33 mouse cellular contexts compared by ENCODE assay signal in the genomic region with DNA sequence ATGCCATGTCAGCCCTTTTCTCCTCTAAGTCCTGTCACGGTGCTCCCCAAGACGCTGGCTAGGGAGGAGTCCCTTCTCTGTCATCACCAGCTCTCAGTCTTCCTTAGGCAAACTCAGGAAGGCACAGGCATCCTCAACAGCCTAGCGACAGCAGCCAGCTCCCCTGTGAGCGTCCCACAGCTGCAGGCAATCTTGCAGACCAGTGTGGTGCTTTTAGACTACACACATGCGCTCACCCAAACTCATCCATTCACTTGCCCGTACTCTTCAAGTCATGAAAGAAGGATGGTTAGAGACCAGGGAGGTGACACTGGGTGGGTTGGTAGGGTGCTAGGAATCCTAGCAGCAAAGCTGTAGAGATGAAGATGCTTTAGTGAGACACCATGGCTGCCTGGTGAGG. TPM values are rescaled to one million over a fixed set of nuclear protein-coding genes. Genes with fewer than 3 reads are reported as not detected.
DNase-seq lines count a peak whose midpoint lies in the region; ATAC-seq and TF ChIP-seq lines count a peak whose summit lies in the region.
"Had no signal": no experiment of that assay in that cellular context is flagged by ENCODE, and none has a peak within 500 bp of the region (broad histone marks: within the 10 kb centered on the region; RNA-seq: fewer than 3 reads in every experiment).

No protein-coding gene starts in this region.

- no peak for TF ChIP-seq CTCF in lung, postnatal 0 days (IDR thresholded peaks at IDR 0.05)

- no peak; the same call in 1 of the 2 replicates for ATAC-seq in forebrain, embryonic 12.5 days (ENCODE audit: low FRiP score)
- peak; percentile 4 for ATAC-seq in hindbrain, embryonic 15.5 days (ENCODE audit: low FRiP score, low read depth)
- ATAC-seq in hindbrain, embryonic 11.5 days (ENCODE audit: low FRiP score): no peak
- ATAC-seq in neural tube, embryonic 14.5 days (ENCODE audit: low read depth): peak; percentile 10; the same call in 1 of the 2 replicates
- peak; percentile 29; the same call in 1 of the 2 replicates for ATAC-seq in neural tube, embryonic 15.5 days (ENCODE audit: low FRiP score)
- no peak for ATAC-seq in lung, postnatal 0 days
- ATAC-seq: inflammation-experienced regulatory T-cells, adult 6 months had no signal

- no peak overlapping the region for H3K4me2 ChIP-seq in forebrain, embryonic 12.5 days
- no peak overlapping the region for H3K4me2 ChIP-seq in hindbrain, embryonic 15.5 days
- no peak overlapping the region for H3K4me2 ChIP-seq in hindbrain, embryonic 11.5 days (replicated peaks; ENCODE audit: low read depth, low read length)
- H3K4me2 ChIP-seq in neural tube, embryonic 14.5 days (ENCODE audit: low read depth, low read length): no peak overlapping the region
- no peak overlapping the region for H3K4me2 ChIP-seq in neural tube, embryonic 15.5 days
- H3K4me2 ChIP-seq in lung, postnatal 0 days (replicated peaks; ENCODE audit: low read depth, low read length): no peak overlapping the region
- H3K4me2 ChIP-seq: embryonic facial prominence, embryonic 12.5 days; heart, embryonic 11.5 days; kidney, embryonic 15.5 days; limb, embryonic 12.5 days; liver, embryonic 15.5 days; lung, embryonic 14.5 days; midbrain, embryonic 12.5 days had no signal

- TF ChIP-seq EP300 in lung, postnatal 0 days (IDR thresholded peaks at IDR 0.05): no peak

- H3K4me3 ChIP-seq in forebrain, embryonic 12.5 days (replicated peaks): no peak overlapping the region
- no peak overlapping the region for H3K4me3 ChIP-seq in forebrain, embryonic 10.5 days
- H3K4me3 ChIP-seq in hindbrain, embryonic 15.5 days: no peak overlapping the region
- H3K4me3 ChIP-seq in hindbrain, embryonic 11.5 days (ENCODE audit: low read depth, low read length): no peak overlapping the region
- no peak overlapping the region for H3K4me3 ChIP-seq in neural tube, embryonic 14.5 days (ENCODE audit: low read depth, low read length)
- no peak overlapping the region for H3K4me3 ChIP-seq in neural tube, embryonic 15.5 days (replicated peaks)
- H3K4me3 ChIP-seq in lung, postnatal 0 days (ENCODE audit: low read depth, low read length): no peak overlapping the region
- H3K4me3 ChIP-seq: embryonic facial prominence, embryonic 12.5 days; kidney, embryonic 15.5 days; layer of hippocampus, adult 2 months; left cerebral cortex, adult 2 months; limb, embryonic 12.5 days; liver, embryonic 15.5 days; midbrain, embryonic 12.5 days had no signal

- H3K4me1 ChIP-seq in forebrain, embryonic 12.5 days: peaks cover 13% of the 10 kb centered on the region
- H3K4me1 ChIP-seq in forebrain, embryonic 10.5 days: peaks cover 20% of the 10 kb centered on the region
- no peaks in the 10 kb centered on the region; the same call in 1 of the 2 replicates for H3K4me1 ChIP-seq in hindbrain, embryonic 15.5 days (replicated peaks)
- H3K4me1 ChIP-seq in hindbrain, embryonic 11.5 days (replicated peaks; ENCODE audit: control insufficient read depth, insufficient read depth, low read length): no peaks in the 10 kb centered on the region
- no peaks in the 10 kb centered on the region for H3K4me1 ChIP-seq in neural tube, embryonic 14.5 days (ENCODE audit: control insufficient read depth, insufficient read depth, low read length)
- peaks cover 9% of the 10 kb centered on the region; the same call in 1 of the 2 replicates for H3K4me1 ChIP-seq in neural tube, embryonic 15.5 days
- no peaks in the 10 kb centered on the region for H3K4me1 ChIP-seq in lung, postnatal 0 days (ENCODE audit: insufficient read depth, low read depth, low read length)
- H3K4me1 ChIP-seq: liver, embryonic 15.5 days had no signal

- H3K9ac ChIP-seq in forebrain, embryonic 12.5 days: no peak overlapping the region
- H3K9ac ChIP-seq in hindbrain, embryonic 15.5 days: no peak overlapping the region
- no peak overlapping the region for H3K9ac ChIP-seq in hindbrain, embryonic 11.5 days (ENCODE audit: low read depth, low read length)
- H3K9ac ChIP-seq in neural tube, embryonic 14.5 days (replicated peaks; ENCODE audit: low read depth, low read length): no peak overlapping the region
- no peak overlapping the region for H3K9ac ChIP-seq in neural tube, embryonic 15.5 days (replicated peaks)
- H3K9ac ChIP-seq in lung, postnatal 0 days (replicated peaks; ENCODE audit: low read depth): no peak overlapping the region
- H3K9ac ChIP-seq: embryonic facial prominence, embryonic 12.5 days; kidney, embryonic 15.5 days; limb, embryonic 12.5 days; liver, embryonic 15.5 days; lung, embryonic 14.5 days; midbrain, embryonic 12.5 days had no signal

- 0 out of 2 replicates have a peak overlapping the region, but pooled peaks have one; percentile 43 for H3K27ac ChIP-seq in forebrain, embryonic 12.5 days
- H3K27ac ChIP-seq in forebrain, embryonic 10.5 days: no peak overlapping the region
- peak overlapping the region; percentile 54 for H3K27ac ChIP-seq in hindbrain, embryonic 15.5 days (replicated peaks)
- H3K27ac ChIP-seq in hindbrain, embryonic 11.5 days (ENCODE audit: low read depth, low read length): no peak overlapping the region
- H3K27ac ChIP-seq in neural tube, embryonic 14.5 days (ENCODE audit: low read depth, low read length): no peak overlapping the region
- H3K27ac ChIP-seq in neural tube, embryonic 15.5 days (replicated peaks): peak overlapping the region; percentile 49
- no peak overlapping the region for H3K27ac ChIP-seq in lung, postnatal 0 days (ENCODE audit: low read length)
- H3K27ac ChIP-seq: embryonic facial prominence, embryonic 12.5 days; kidney, embryonic 15.5 days; layer of hippocampus, adult 2 months; left cerebral cortex, adult 2 months; limb, embryonic 12.5 days; liver, embryonic 15.5 days; midbrain, embryonic 12.5 days; stomach, postnatal 0 days had no signal

- no peak for DNase-seq in forebrain, embryonic 10.5 days (ENCODE audit: extremely low spot score, low spot score)
- no peak for DNase-seq in hindbrain, embryonic 11.5 days (ENCODE audit: low spot score)
- DNase-seq in neural tube, embryonic 10.5 days (ENCODE audit: extremely low spot score, low spot score): no peak
- no peak for DNase-seq in lung, postnatal 0 days (ENCODE audit: low spot score)
- DNase-seq: adrenal gland, postnatal 10 days; cerebellum, adult 11 months; cerebellum, adult 9-10 months; cerebellum, postnatal 36 days; gastrocnemius, postnatal 36 days; heart, adult 18-20 months; heart, postnatal 36 days; kidney, adult 11 months; kidney, postnatal 36 days; lung, embryonic 14.5 days; right cerebral cortex, adult 18-20 months; spleen, adult 18-20 months; thymus, adult 18-20 months; thymus, postnatal 25 days had no signal

- WGBS in forebrain, embryonic 12.5 days: 74% methylated on average over 6 of the region's 6 CpGs
- WGBS in forebrain, embryonic 10.5 days: 72% methylated on average over 6 of the region's 6 CpGs
- WGBS in hindbrain, embryonic 15.5 days: 79% methylated on average over 6 of the region's 6 CpGs
- 74% methylated on average over 6 of the region's 6 CpGs for WGBS in hindbrain, embryonic 11.5 days
- 67% methylated on average over 6 of the region's 6 CpGs for WGBS in neural tube, embryonic 14.5 days
- WGBS in neural tube, embryonic 15.5 days: 75% methylated on average over 6 of the region's 6 CpGs
- 68% methylated on average over 6 of the region's 6 CpGs for WGBS in lung, postnatal 0 days

- H3K9me3 ChIP-seq in forebrain, embryonic 12.5 days: no peaks in the 10 kb centered on the region
- no peaks in the 10 kb centered on the region for H3K9me3 ChIP-seq in forebrain, embryonic 10.5 days
- H3K9me3 ChIP-seq in hindbrain, embryonic 15.5 days: no peaks in the 10 kb centered on the region
- H3K9me3 ChIP-seq in hindbrain, embryonic 11.5 days (ENCODE audit: control insufficient read depth, low read length): no peaks in the 10 kb centered on the region
- no peaks in the 10 kb centered on the region for H3K9me3 ChIP-seq in neural tube, embryonic 14.5 days (ENCODE audit: control insufficient read depth, low read length)
- H3K9me3 ChIP-seq in neural tube, embryonic 15.5 days (replicated peaks): no peaks in the 10 kb centered on the region
- no peaks in the 10 kb centered on the region for H3K9me3 ChIP-seq in lung, postnatal 0 days (ENCODE audit: low read length)
- H3K9me3 ChIP-seq: embryonic facial prominence, embryonic 12.5 days; kidney, embryonic 15.5 days; limb, embryonic 12.5 days; liver, embryonic 15.5 days; midbrain, embryonic 12.5 days had no signal

- H3K36me3 ChIP-seq in forebrain, embryonic 12.5 days (replicated peaks): peaks cover 44% of the 10 kb centered on the region
- H3K36me3 ChIP-seq in forebrain, embryonic 10.5 days (replicated peaks): peaks cover 45% of the 10 kb centered on the region
- peaks cover 36% of the 10 kb centered on the region for H3K36me3 ChIP-seq in hindbrain, embryonic 15.5 days
- peaks cover 9% of the 10 kb centered on the region; the same call in 1 of the 2 replicates for H3K36me3 ChIP-seq in hindbrain, embryonic 11.5 days (ENCODE audit: control insufficient read depth, insufficient read depth, low read length)
- H3K36me3 ChIP-seq in neural tube, embryonic 14.5 days (ENCODE audit: control insufficient read depth, insufficient read depth, low read length): peaks cover 38% of the 10 kb centered on the region
- H3K36me3 ChIP-seq in neural tube, embryonic 15.5 days: peaks cover 36% of the 10 kb centered on the region
- H3K36me3 ChIP-seq in lung, postnatal 0 days (ENCODE audit: insufficient read depth, low read length): no peaks in the 10 kb centered on the region
- H3K36me3 ChIP-seq: liver, embryonic 15.5 days had no signal

- no peaks in the 10 kb centered on the region for H3K27me3 ChIP-seq in forebrain, embryonic 12.5 days
- no peaks in the 10 kb centered on the region for H3K27me3 ChIP-seq in forebrain, embryonic 10.5 days (ENCODE audit: poor library complexity, severe bottlenecking)
- H3K27me3 ChIP-seq in hindbrain, embryonic 15.5 days: no peaks in the 10 kb centered on the region
- no peaks in the 10 kb centered on the region for H3K27me3 ChIP-seq in hindbrain, embryonic 11.5 days (ENCODE audit: control insufficient read depth, insufficient read depth, low read length)
- H3K27me3 ChIP-seq in neural tube, embryonic 14.5 days (ENCODE audit: control insufficient read depth, insufficient read depth, low read length): no peaks in the 10 kb centered on the region
- no peaks in the 10 kb centered on the region for H3K27me3 ChIP-seq in neural tube, embryonic 15.5 days (replicated peaks)
- no peaks in the 10 kb centered on the region for H3K27me3 ChIP-seq in lung, postnatal 0 days (replicated peaks; ENCODE audit: insufficient read depth, low read length)
- H3K27me3 ChIP-seq: embryonic facial prominence, embryonic 12.5 days; kidney, embryonic 15.5 days; limb, embryonic 12.5 days; liver, embryonic 15.5 days; midbrain, embryonic 12.5 days had no signal

RNA-seq across cellular contexts. Expression of a gene that starts 30.1 kb away (rescaled TPM):
- polyA plus RNA-seq in forebrain, embryonic 12.5 days (2016; fragmentation: Nextera tagmentation; extraction: Ambion mirVana): 124 and 160 TPM in 2 replicates
- polyA plus RNA-seq in forebrain, embryonic 10.5 days (2016; fragmentation: Nextera tagmentation; extraction: Ambion mirVana): 95.2 and 99.2 TPM in 2 replicates
- polyA plus RNA-seq in hindbrain, embryonic 15.5 days (2015; fragmentation: Nextera tagmentation; extraction: Ambion mirVana): 64.5 and 71.2 TPM in 2 replicates
- polyA plus RNA-seq in hindbrain, embryonic 11.5 days (2014; fragmentation: Nextera tagmentation; extraction: Ambion mirVana): 31.1 and 35.9 TPM in 2 replicates
- polyA plus RNA-seq in neural tube, embryonic 14.5 days (2014; fragmentation: Nextera tagmentation; extraction: Ambion mirVana): 58.5 and 65.7 TPM in 2 replicates
- polyA plus RNA-seq in neural tube, embryonic 15.5 days (2015; fragmentation: Nextera tagmentation; extraction: Ambion mirVana): 63.1 and 64.6 TPM in 2 replicates
- 11.0 and 12.5 TPM in 2 replicates for polyA plus RNA-seq in lung, postnatal 0 days (2015; fragmentation: Nextera tagmentation; extraction: Ambion mirVana)

RNA-seq across cellular contexts. Expression of a gene that starts 41.2 kb away (rescaled TPM):
- 0.81 and 1.1 TPM in 2 replicates for polyA plus RNA-seq in forebrain, embryonic 12.5 days (2016; fragmentation: Nextera tagmentation; extraction: Ambion mirVana)
- 0.34 and 0.90 TPM in 2 replicates for polyA plus RNA-seq in forebrain, embryonic 10.5 days (2016; fragmentation: Nextera tagmentation; extraction: Ambion mirVana)
- polyA plus RNA-seq in hindbrain, embryonic 15.5 days (2015; fragmentation: Nextera tagmentation; extraction: Ambion mirVana): 0.56 and 0.61 TPM in 2 replicates
- 0.35 and 0.80 TPM in 2 replicates for polyA plus RNA-seq in hindbrain, embryonic 11.5 days (2014; fragmentation: Nextera tagmentation; extraction: Ambion mirVana)
- polyA plus RNA-seq in neural tube, embryonic 14.5 days (2014; fragmentation: Nextera tagmentation; extraction: Ambion mirVana): 1.1 and 4.6 TPM in 2 replicates
- polyA plus RNA-seq in neural tube, embryonic 15.5 days (2015; fragmentation: Nextera tagmentation; extraction: Ambion mirVana): 0.69 and 1.3 TPM in 2 replicates
- 0.50 and 0.57 TPM in 2 replicates for polyA plus RNA-seq in lung, postnatal 0 days (2015; fragmentation: Nextera tagmentation; extraction: Ambion mirVana)
- polyA plus RNA-seq: liver, adult 2 months had no signal

RNA-seq across cellular contexts. Expression of a gene that starts 45.3 kb away (rescaled TPM):
- 14.1 and 15.1 TPM in 2 replicates for polyA plus RNA-seq in forebrain, embryonic 12.5 days (2016; fragmentation: Nextera tagmentation; extraction: Ambion mirVana)
- 14.3 and 14.8 TPM in 2 replicates for polyA plus RNA-seq in forebrain, embryonic 10.5 days (2016; fragmentation: Nextera tagmentation; extraction: Ambion mirVana)
- 16.6 and 17.3 TPM in 2 replicates for polyA plus RNA-seq in hindbrain, embryonic 15.5 days (2015; fragmentation: Nextera tagmentation; extraction: Ambion mirVana)
- 7.8 and 8.5 TPM in 2 replicates for polyA plus RNA-seq in hindbrain, embryonic 11.5 days (2014; fragmentation: Nextera tagmentation; extraction: Ambion mirVana)
- polyA plus RNA-seq in neural tube, embryonic 14.5 days (2014; fragmentation: Nextera tagmentation; extraction: Ambion mirVana): 15.9 and 18.0 TPM in 2 replicates
- 17.2 and 17.9 TPM in 2 replicates for polyA plus RNA-seq in neural tube, embryonic 15.5 days (2015; fragmentation: Nextera tagmentation; extraction: Ambion mirVana)
- polyA plus RNA-seq in lung, postnatal 0 days (2015; fragmentation: Nextera tagmentation; extraction: Ambion mirVana): 16.3 and 18.3 TPM in 2 replicates

RNA-seq across cellular contexts. Expression of a gene that starts 49.1 kb away (rescaled TPM):
- 26.2 and 34.6 TPM in 2 replicates for polyA plus RNA-seq in forebrain, embryonic 12.5 days (2016; fragmentation: Nextera tagmentation; extraction: Ambion mirVana)
- polyA plus RNA-seq in forebrain, embryonic 10.5 days (2016; fragmentation: Nextera tagmentation; extraction: Ambion mirVana): 21.2 and 22.7 TPM in 2 replicates
- polyA plus RNA-seq in hindbrain, embryonic 15.5 days (2015; fragmentation: Nextera tagmentation; extraction: Ambion mirVana): 30.4 and 36.2 TPM in 2 replicates
- 14.3 and 15.6 TPM in 2 replicates for polyA plus RNA-seq in hindbrain, embryonic 11.5 days (2014; fragmentation: Nextera tagmentation; extraction: Ambion mirVana)
- polyA plus RNA-seq in neural tube, embryonic 14.5 days (2014; fragmentation: Nextera tagmentation; extraction: Ambion mirVana): 27.0 and 31.6 TPM in 2 replicates
- polyA plus RNA-seq in neural tube, embryonic 15.5 days (2015; fragmentation: Nextera tagmentation; extraction: Ambion mirVana): 29.8 and 33.4 TPM in 2 replicates
- 58.7 and 60.7 TPM in 2 replicates for polyA plus RNA-seq in lung, postnatal 0 days (2015; fragmentation: Nextera tagmentation; extraction: Ambion mirVana)

Comparison
In these comparisons a context has a peak if more than half of its experiments do, and no peak if none do; other contexts are left out.
1. ATAC-seq: peak in hindbrain, embryonic 15.5 days (single experiment), neural tube, embryonic 14.5 days (single experiment) and neural tube, embryonic 15.5 days (single experiment); none in forebrain, embryonic 12.5 days (single experiment), hindbrain, embryonic 11.5 days (single experiment) and lung, postnatal 0 days (single experiment).
2. H3K27ac ChIP-seq: peak in forebrain, embryonic 12.5 days (single experiment), hindbrain, embryonic 15.5 days (single experiment) and neural tube, embryonic 15.5 days (single experiment); none in forebrain, embryonic 10.5 days (single experiment), hindbrain, embryonic 11.5 days (single experiment), neural tube, embryonic 14.5 days (single experiment) and lung, postnatal 0 days (single experiment).